In genomic region chr12:28186695-28187094, GRCm38 (mm10) we compare ENCODE assay signal across 22 mouse cellular contexts.
DNase-seq lines count a peak whose midpoint lies in the region; TF ChIP-seq lines count a peak whose summit lies in the region.
"Had no signal": no experiment of that assay in that cellular context is flagged by ENCODE, and none has a peak within 500 bp of the region (broad histone marks: within the 10 kb centered on the region; RNA-seq: fewer than 3 reads in every experiment).

No protein-coding gene starts in this region.

- H3K4me2 ChIP-seq in CH12.LX (ENCODE audit: insufficient read depth, low read depth, poor library complexity, severe bottlenecking): no peak overlapping the region

- no peak for TF ChIP-seq RAD21 in CH12.LX (IDR thresholded peaks at IDR 0.05; ENCODE audit: low read depth, low read length)
- TF ChIP-seq RAD21 in MEL (IDR thresholded peaks at IDR 0.05; ENCODE audit: low read depth, low read length): no peak

- TF ChIP-seq EP300 in CH12.LX (IDR thresholded peaks at IDR 0.05; ENCODE audit: low read length) (no peak), MEL (IDR thresholded peaks at IDR 0.05; ENCODE audit: low read depth in 1 of 2, low read length in 2 of 2) (no peak)

- H3K27me3 ChIP-seq in CH12.LX (replicated peaks) (no peaks in the 10 kb centered on the region), MEL (ENCODE audit: control insufficient read depth in 1 of 2, insufficient read depth in 2 of 2, low read length in 2 of 2) (no peaks in the 10 kb centered on the region)
- H3K27me3 ChIP-seq: Patski had no signal

- no peak overlapping the region for H3K4me3 ChIP-seq in CH12.LX (replicated peaks in 1 of 3; ENCODE audit: low read depth in 2 of 3, low read length in 2 of 3, poor library complexity in 1 of 3)
- H3K4me3 ChIP-seq in ES-E14 (ENCODE audit: insufficient read depth in 1 of 2, low read depth in 1 of 2, low read length in 2 of 2, poor library complexity in 1 of 2, severe bottlenecking in 1 of 2): no peak overlapping the region
- H3K4me3 ChIP-seq in MEL (ENCODE audit: control insufficient read depth in 1 of 2, insufficient read depth in 1 of 2, low read depth in 2 of 2, low read length in 2 of 2): no peak overlapping the region

- DNase-seq in CH12.LX (ENCODE audit: extremely low read depth) (no peak), ES-E14 (ENCODE audit: low read depth, low spot score) (no peak), MEL (ENCODE audit: low read depth, low spot score) (no peak)
- DNase-seq in cerebellum, adult 8-10 months: no peak
- DNase-seq in adrenal gland, adult 8-10 months: no peak
- no peak for DNase-seq in adrenal gland, postnatal 4 days (ENCODE audit: low spot score in 2 of 2)
- DNase-seq: adrenal gland, adult 2 months; adrenal gland, postnatal 10 days; adrenal gland, postnatal 14 days; adrenal gland, postnatal 25 days; adrenal gland, postnatal 36 days; B cell, adult 2 months; cerebellum, adult 11 months; cerebellum, adult 11-12 months; cerebellum, adult 18-20 months; cerebellum, adult 2 months; cerebellum, adult 9-10 months; cerebellum, adult 9-11 months; cerebellum, postnatal 10 days; cerebellum, postnatal 14 days had no signal

- peaks cover 5% of the 10 kb centered on the region for H3K9me3 ChIP-seq in CH12.LX (replicated peaks; ENCODE audit: low read length)
- H3K9me3 ChIP-seq in ES-E14 (ENCODE audit: control insufficient read depth, insufficient read depth, low read depth, low read length): no peaks in the 10 kb centered on the region
- no peaks in the 10 kb centered on the region for H3K9me3 ChIP-seq in MEL (replicated peaks; ENCODE audit: insufficient read depth, low read length)

- H3K79me2 ChIP-seq in CH12.LX (replicated peaks; ENCODE audit: control insufficient read depth, extremely low read depth, insufficient read depth, poor library complexity, severe bottlenecking): no peaks in the 10 kb centered on the region
- no peaks in the 10 kb centered on the region for H3K79me2 ChIP-seq in MEL (ENCODE audit: control insufficient read depth, insufficient read depth, low read length, poor library complexity)

- TF ChIP-seq POLR2A in CH12.LX (IDR thresholded peaks at IDR 0.05; ENCODE audit: low read depth, low read length): no peak
- no peak for TF ChIP-seq POLR2A in MEL (IDR thresholded peaks at IDR 0.05; ENCODE audit: control insufficient read depth in 1 of 2, insufficient read depth in 1 of 2, low read depth in 1 of 2, low read length in 2 of 2, poor library complexity in 1 of 2)

- no peak overlapping the region for H3K27ac ChIP-seq in CH12.LX (ENCODE audit: insufficient read depth, low read depth)
- no peak overlapping the region for H3K27ac ChIP-seq in ES-E14 (ENCODE audit: insufficient read depth, low read depth, low read length, poor library complexity, severe bottlenecking)
- H3K27ac ChIP-seq in MEL (ENCODE audit: control insufficient read depth, low read depth, low read length): no peak overlapping the region

- dilution Hi-C loops in CH12.LX (cut with MboI; ENCODE audit: extremely low pct_ligation_motif_present, extremely low pct_unique_long_range_greater_than_20kb, low sequenced_read_pairs): no loop called here

- H3K9ac ChIP-seq in CH12.LX (ENCODE audit: insufficient read depth, low read depth) (no peak overlapping the region), ES-E14 (ENCODE audit: insufficient read depth, low read depth, low read length, poor library complexity, severe bottlenecking) (no peak overlapping the region), MEL (ENCODE audit: control insufficient read depth, low read depth, low read length, poor library complexity, severe bottlenecking) (no peak overlapping the region)

- TF ChIP-seq CTCF in CH12.LX (conservative IDR thresholded peaks at IDR 0.05 in 1 of 2, IDR thresholded peaks at IDR 0.05 in 1 of 2; ENCODE audit: low read depth in 2 of 2, low read length in 2 of 2): no peak
- no peak for TF ChIP-seq CTCF in MEL (IDR thresholded peaks at IDR 0.05 in 2 of 3, conservative IDR thresholded peaks at IDR 0.05 in 1 of 3; ENCODE audit: control insufficient read depth in 1 of 3, insufficient read depth in 1 of 3, low read depth in 2 of 3, low read length in 3 of 3, poor library complexity in 1 of 3, severe bottlenecking in 1 of 3)

- H3K36me3 ChIP-seq in CH12.LX (replicated peaks in 1 of 2; ENCODE audit: control insufficient read depth in 1 of 2, insufficient read depth in 1 of 2, low read length in 1 of 2): no peaks in the 10 kb centered on the region
- H3K36me3 ChIP-seq in ES-E14 (ENCODE audit: control insufficient read depth, insufficient read depth, low read length, poor library complexity, severe bottlenecking): no peaks in the 10 kb centered on the region
- H3K36me3 ChIP-seq in MEL (ENCODE audit: control insufficient read depth in 1 of 2, insufficient read depth in 2 of 2, low read length in 2 of 2): no peaks in the 10 kb centered on the region
- H3K36me3 ChIP-seq: G1E had no signal

- H3K4me1 ChIP-seq in CH12.LX (ENCODE audit: control insufficient read depth in 1 of 2, insufficient read depth in 2 of 2) (no peaks in the 10 kb centered on the region), ES-E14 (ENCODE audit: control insufficient read depth in 2 of 2, insufficient read depth in 2 of 2, low read length in 2 of 2, poor library complexity in 1 of 2) (no peaks in the 10 kb centered on the region), MEL (ENCODE audit: control insufficient read depth in 1 of 2, insufficient read depth in 2 of 2, low read length in 2 of 2) (no peaks in the 10 kb centered on the region)

- in situ Hi-C loops in CH12.LX (cut with MboI; ENCODE audit: low pct_ligation_motif_present, low pct_unique_long_range_greater_than_20kb, low sequenced_read_pairs) (no loop called here), ES-E14 (cut with MboI; ENCODE audit: low sequenced_read_pairs in 2 of 2, unreplicated experiment in 2 of 2) (no loop called here)

TF ChIP-seq in CH12.LX, 34 proteins besides CTCF, POLR2A, EP300 and RAD21:
- TF ChIP-seq CHD1 (IDR thresholded peaks at IDR 0.05; ENCODE audit: low read depth, low read length) (no peak), MAFK (IDR thresholded peaks at IDR 0.05; ENCODE audit: insufficient replicate concordance, low read length) (peak; percentile 69; the same call in 1 of the 2 replicates)
TF ChIP-seq in CH12.LX: peak in this region for 1.

TF ChIP-seq in ES-E14, 5 proteins besides CTCF, POLR2A, EP300 and RAD21:
- TF ChIP-seq ZC3H11A (IDR thresholded peaks at IDR 0.05; ENCODE audit: borderline replicate concordance, low read depth, low read length) (no peak), ZNF384 (IDR thresholded peaks at IDR 0.05; ENCODE audit: low read depth, low read length) (no peak), HCFC1 (IDR thresholded peaks at IDR 0.05; ENCODE audit: borderline replicate concordance, insufficient read depth, low read length) (no peak), MAFK (IDR thresholded peaks at IDR 0.05; ENCODE audit: insufficient read depth, low read depth, low read length) (peak; percentile 70; the same call in 1 of the 2 replicates)
TF ChIP-seq in ES-E14: peak in this region for 1.

TF ChIP-seq in MEL, 35 proteins besides CTCF, POLR2A, EP300 and RAD21:
- TF ChIP-seq HCFC1 (IDR thresholded peaks at IDR 0.05; ENCODE audit: low read depth, low read length) (no peak), UBTF (IDR thresholded peaks at IDR 0.05; ENCODE audit: borderline replicate concordance, insufficient read depth, low read depth, low read length) (no peak), BHLHE40 (IDR thresholded peaks at IDR 0.05; ENCODE audit: borderline replicate concordance, low read depth, low read length) (no peak), MAFK (IDR thresholded peaks at IDR 0.05; ENCODE audit: borderline replicate concordance, low read depth, low read length) (peak; percentile 27; the same call in 1 of the 2 replicates)

Comparison
In these comparisons a context has a peak if more than half of its experiments do, and no peak if none do; other contexts are left out.
1. Of the 35 proteins assayed by ChIP-seq in both MEL and CH12.LX: peak only in MEL: none; only in CH12.LX: none; in both: MAFK; in neither: 34.